Mouse (Mus musculus) frontal cortex, postnatal 36 days (tissue): ENCODE results near the gene Kcnj6.
A peak's percentile ranks its signal among the peaks of the same experiment; 100 is the strongest.

Experiments used
- DNase-seq, 2 experiments: peaks; one replicate each; pipeline ENCODE4 v3.0.0; 2022; ENCODE audit warnings: low spot score in 2 of 2

Gene Kcnj6

GRCm38 (mm10) chr16:94782110-94782946 lies 215.2 kb downstream of the Kcnj6 start:
- peak; percentile 55 to 83 for DNase-seq

- DNase-seq, result no peak
Measured at GRCm38 (mm10) chr16:94773928-94774327, 223.6 kb downstream of the Kcnj6 start.

GRCm38 (mm10) chr16:94767606-94768005 lies 229.9 kb downstream of the Kcnj6 start:
- peak in 1 of 2 experiments; percentile 59 for DNase-seq

- DNase-seq, result peak in 1 of 2 experiments; percentile 43
Measured at GRCm38 (mm10) chr16:94765129-94765528, 232.4 kb downstream of the Kcnj6 start.

- no peak for DNase-seq
Measured at GRCm38 (mm10) chr16:94760732-94761131, 236.8 kb downstream of the Kcnj6 start.

- DNase-seq, result no peak
Measured at GRCm38 (mm10) chr16:94759761-94760160, 237.7 kb downstream of the Kcnj6 start.

GRCm38 (mm10) chr16:94758606-94759005 lies 238.9 kb downstream of the Kcnj6 start:
- DNase-seq, result no peak

GRCm38 (mm10) chr16:94756352-94756751 lies 241.1 kb downstream of the Kcnj6 start:
- no peak for DNase-seq

GRCm38 (mm10) chr16:94753453-94753852 lies 244.0 kb downstream of the Kcnj6 start:
- DNase-seq, result peak in 1 of 2 experiments; percentile 62

- no peak for DNase-seq
Measured at GRCm38 (mm10) chr16:94752781-94753180, 244.7 kb downstream of the Kcnj6 start.

- DNase-seq, result no peak
Measured at GRCm38 (mm10) chr16:94745016-94745415, 252.5 kb downstream of the Kcnj6 start.

- DNase-seq, result peak; percentile 41 to 55
Measured at GRCm38 (mm10) chr16:94743853-94744501, 253.5 kb downstream of the Kcnj6 start.

- DNase-seq, result no peak
Measured at GRCm38 (mm10) chr16:94737359-94737687, 260.2 kb downstream of the Kcnj6 start.

- DNase-seq, result no peak
Measured at GRCm38 (mm10) chr16:94736462-94737358, 260.8 kb downstream of the Kcnj6 start.

- no peak for DNase-seq
Measured at GRCm38 (mm10) chr16:94735472-94735871, 262.0 kb downstream of the Kcnj6 start.

- DNase-seq, result no peak
Measured at GRCm38 (mm10) chr16:94731027-94731426, 266.5 kb downstream of the Kcnj6 start.

GRCm38 (mm10) chr16:94729236-94729635 lies 268.3 kb downstream of the Kcnj6 start:
- no peak for DNase-seq

- DNase-seq, result peak; percentile 46 to 59
Measured at GRCm38 (mm10) chr16:94724747-94725211, 272.7 kb downstream of the Kcnj6 start.

GRCm38 (mm10) chr16:94724061-94724596 lies 273.4 kb downstream of the Kcnj6 start:
- peak; percentile 89 to 95 for DNase-seq

GRCm38 (mm10) chr16:94722936-94723335 lies 274.6 kb downstream of the Kcnj6 start:
- no peak for DNase-seq

GRCm38 (mm10) chr16:94721549-94722006 lies 275.9 kb downstream of the Kcnj6 start:
- DNase-seq, result no peak
